Mouse (Mus musculus): Measurements from ENCODE around the gene Uroc1. TPM values are rescaled to one million over a fixed set of nuclear protein-coding genes. Genes with fewer than 3 reads are reported as not detected.

Gene Uroc1
- polyA plus RNA-seq, 1 experiment: not detected

DNA sequence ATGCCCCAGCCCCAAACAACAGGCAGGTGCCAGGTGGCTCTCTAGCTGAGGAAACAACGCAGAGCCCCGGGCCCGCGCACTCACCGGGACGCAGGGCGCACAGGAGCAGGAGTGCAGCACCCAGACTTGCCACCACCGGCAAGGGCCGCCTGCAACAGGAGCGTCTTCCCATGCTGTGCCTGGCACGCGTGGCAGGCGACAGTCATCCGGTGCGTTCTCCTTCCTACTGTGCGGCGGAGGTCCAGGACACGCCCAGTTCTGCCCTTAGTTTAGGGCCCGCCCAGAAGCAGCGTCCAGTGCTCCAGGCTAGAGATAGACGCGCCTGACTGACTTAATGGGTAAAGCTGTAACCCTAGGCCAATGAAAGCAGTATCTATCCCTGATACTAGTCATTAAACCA is 8.1 kb upstream of the Uroc1 start, which contains the start of gene Chst13:
Gene Chst13 (minus strand): TSS at position 195 of the 400 bp plus-strand sequence.
- peak within 1 kb of the TSS; percentile 14; the same call in 1 of the 2 replicates for H3K4me3 ChIP-seq (ENCODE audit: control insufficient read depth, low read depth, low read length)
- no peak within 1 kb of the TSS for H3K27ac ChIP-seq (ENCODE audit: control insufficient read depth, insufficient read depth, low read depth, low read length)
- H3K27me3 ChIP-seq (ENCODE audit: control insufficient read depth, insufficient read depth, low read length): no peaks in the 10 kb centered on the region
- H3K4me1 ChIP-seq (ENCODE audit: control insufficient read depth, insufficient read depth, low read length): no peaks in the 10 kb centered on the region
- H3K36me3 ChIP-seq (ENCODE audit: control insufficient read depth, insufficient read depth, low read length): no peaks in the 10 kb centered on the region
- TF ChIP-seq POLR2A (IDR thresholded peaks at IDR 0.05; ENCODE audit: control insufficient read depth, low read depth, low read length): no peak
- TF ChIP-seq CTCF (IDR thresholded peaks at IDR 0.05; ENCODE audit: control insufficient read depth, insufficient read depth, insufficient replicate concordance, low read depth, low read length): no peak

DNA sequence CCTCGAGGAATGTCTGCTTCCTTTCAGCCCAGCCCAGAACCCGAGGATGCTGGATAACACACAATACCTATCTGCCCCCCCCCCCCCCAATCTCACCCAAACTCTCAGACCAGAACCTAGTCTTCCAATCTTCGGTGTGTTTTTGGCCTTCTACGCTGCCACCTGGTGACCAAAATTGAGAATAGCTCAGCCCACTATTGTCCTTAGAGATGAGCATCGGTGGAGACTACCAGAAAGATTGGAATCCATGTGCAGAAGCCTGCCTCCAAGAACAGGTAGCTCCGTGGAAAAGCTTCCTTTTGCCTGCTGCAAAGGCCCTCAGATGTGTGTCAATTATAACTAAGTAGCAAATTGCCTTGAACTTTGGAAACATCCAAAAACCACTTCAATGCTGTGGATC is 5.4 kb upstream of the Uroc1 start:
- Histone ChIP-seq H3K27me3 (ENCODE audit: control insufficient read depth, insufficient read depth, low read length) (no peaks in the 10 kb centered on the region), H3K36me3 (ENCODE audit: control insufficient read depth, insufficient read depth, low read length) (no peaks in the 10 kb centered on the region), H3K27ac (ENCODE audit: control insufficient read depth, insufficient read depth, low read depth, low read length) (no peak overlapping the region), H3K4me1 (ENCODE audit: control insufficient read depth, insufficient read depth, low read length) (no peaks in the 10 kb centered on the region), H3K4me3 (ENCODE audit: control insufficient read depth, low read depth, low read length) (no peak overlapping the region)
- TF ChIP-seq POLR2A (IDR thresholded peaks at IDR 0.05; ENCODE audit: control insufficient read depth, low read depth, low read length) (no peak), CTCF (IDR thresholded peaks at IDR 0.05; ENCODE audit: control insufficient read depth, insufficient read depth, insufficient replicate concordance, low read depth, low read length) (no peak)

DNA sequence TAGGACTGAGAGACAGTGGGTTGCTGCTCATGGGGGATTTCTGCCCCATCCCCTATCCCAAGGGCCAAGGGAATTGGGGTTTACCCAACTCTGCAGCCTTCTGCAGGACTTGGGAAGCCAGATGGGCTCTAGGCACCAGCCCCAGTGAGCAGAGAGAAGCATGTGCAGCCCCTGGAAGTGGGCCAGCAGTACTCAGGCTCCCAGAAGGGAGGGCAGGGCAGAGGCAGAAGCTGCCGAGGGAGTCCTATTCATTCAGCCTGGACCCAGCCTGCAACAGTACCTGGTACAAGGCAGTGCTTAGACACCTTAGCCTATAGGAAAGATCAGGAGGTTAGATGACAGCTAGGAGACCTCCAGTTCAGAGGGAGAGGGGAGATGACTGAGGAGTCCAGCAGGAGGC is 3.1 kb upstream of the Uroc1 start:
- H3K4me3 ChIP-seq (ENCODE audit: control insufficient read depth, low read depth, low read length): no peak overlapping the region
- no peaks in the 10 kb centered on the region for H3K27me3 ChIP-seq (ENCODE audit: control insufficient read depth, insufficient read depth, low read length)
- H3K36me3 ChIP-seq (ENCODE audit: control insufficient read depth, insufficient read depth, low read length): no peaks in the 10 kb centered on the region
- TF ChIP-seq POLR2A (IDR thresholded peaks at IDR 0.05; ENCODE audit: control insufficient read depth, low read depth, low read length) (no peak), CTCF (IDR thresholded peaks at IDR 0.05; ENCODE audit: control insufficient read depth, insufficient read depth, insufficient replicate concordance, low read depth, low read length) (no peak)
- H3K4me1 ChIP-seq (ENCODE audit: control insufficient read depth, insufficient read depth, low read length): no peaks in the 10 kb centered on the region
- H3K27ac ChIP-seq (ENCODE audit: control insufficient read depth, insufficient read depth, low read depth, low read length): no peak overlapping the region

DNA sequence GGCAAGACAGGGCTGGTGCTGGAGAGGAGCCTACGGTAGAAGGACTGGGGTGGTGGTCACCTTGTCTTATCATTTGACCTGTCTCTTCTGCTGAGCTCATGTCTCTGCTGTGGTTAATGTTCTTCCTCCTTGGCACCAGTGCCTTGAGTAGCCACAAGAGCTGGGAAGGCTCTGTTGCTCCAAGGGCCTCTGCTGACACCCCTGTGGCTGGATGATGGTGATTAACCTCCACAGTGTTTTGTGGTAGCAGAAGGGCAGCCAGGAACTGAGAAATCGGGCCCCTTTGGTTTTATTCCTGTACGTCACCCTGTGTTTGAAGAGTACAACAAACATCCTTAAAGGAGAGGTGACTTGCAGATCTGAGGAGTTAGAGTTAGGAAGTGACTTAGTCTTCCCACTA is 1.2 kb downstream of the Uroc1 start:
- no peak for TF ChIP-seq CTCF (IDR thresholded peaks at IDR 0.05; ENCODE audit: control insufficient read depth, insufficient read depth, insufficient replicate concordance, low read depth, low read length)
- no peak for TF ChIP-seq POLR2A (IDR thresholded peaks at IDR 0.05; ENCODE audit: control insufficient read depth, low read depth, low read length)
- Histone ChIP-seq H3K36me3 (ENCODE audit: control insufficient read depth, insufficient read depth, low read length) (no peaks in the 10 kb centered on the region), H3K4me1 (ENCODE audit: control insufficient read depth, insufficient read depth, low read length) (no peaks in the 10 kb centered on the region), H3K27ac (ENCODE audit: control insufficient read depth, insufficient read depth, low read depth, low read length) (no peak overlapping the region), H3K27me3 (ENCODE audit: control insufficient read depth, insufficient read depth, low read length) (no peaks in the 10 kb centered on the region), H3K4me3 (ENCODE audit: control insufficient read depth, low read depth, low read length) (no peak overlapping the region)

DNA sequence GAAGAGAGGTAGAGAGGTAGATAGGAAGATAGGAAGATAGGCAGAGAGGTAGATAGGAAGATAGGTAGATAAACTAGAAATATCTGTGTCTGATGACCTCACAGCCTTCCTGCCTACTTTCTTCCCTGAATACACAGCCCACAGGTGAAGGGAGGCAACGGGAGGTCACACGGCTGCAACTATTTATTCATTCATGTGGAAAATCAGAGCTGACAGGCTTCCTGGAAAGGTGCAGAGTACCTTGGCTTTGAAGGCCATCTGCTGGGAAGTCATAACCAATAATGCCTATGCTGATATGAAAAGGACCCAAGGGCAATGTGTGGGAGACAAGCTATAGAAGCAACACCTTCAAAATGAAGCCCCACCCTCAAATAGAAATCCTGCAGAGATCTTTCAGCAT is 9.3 kb downstream of the Uroc1 start:
- Histone ChIP-seq H3K27ac (ENCODE audit: control insufficient read depth, insufficient read depth, low read depth, low read length) (no peak overlapping the region), H3K27me3 (ENCODE audit: control insufficient read depth, insufficient read depth, low read length) (no peaks in the 10 kb centered on the region), H3K36me3 (ENCODE audit: control insufficient read depth, insufficient read depth, low read length) (no peaks in the 10 kb centered on the region), H3K4me3 (ENCODE audit: control insufficient read depth, low read depth, low read length) (no peak overlapping the region), H3K4me1 (ENCODE audit: control insufficient read depth, insufficient read depth, low read length) (no peaks in the 10 kb centered on the region)
- TF ChIP-seq POLR2A (IDR thresholded peaks at IDR 0.05; ENCODE audit: control insufficient read depth, low read depth, low read length) (no peak), CTCF (IDR thresholded peaks at IDR 0.05; ENCODE audit: control insufficient read depth, insufficient read depth, insufficient replicate concordance, low read depth, low read length) (no peak)

DNA sequence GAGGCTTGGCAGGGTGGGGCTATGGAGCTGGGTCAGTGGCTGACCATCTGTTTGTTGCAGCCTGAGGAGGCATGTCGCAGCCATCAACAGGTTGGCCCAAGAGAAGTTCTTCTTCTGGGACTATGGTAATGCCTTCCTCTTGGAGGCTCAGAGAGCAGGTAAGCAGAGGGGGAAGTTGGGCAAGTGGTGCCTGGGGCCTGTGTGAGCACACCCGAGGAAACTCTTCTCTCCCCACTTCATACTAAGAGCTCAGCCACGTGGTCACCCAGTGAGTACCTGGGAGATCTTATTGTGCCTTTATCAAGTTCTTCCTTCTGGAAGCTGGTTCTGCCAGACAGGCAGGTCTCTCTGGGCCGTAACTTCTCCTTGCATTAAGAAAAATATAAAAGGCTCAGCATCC is 14.1 kb downstream of the Uroc1 start:
- Histone ChIP-seq H3K27me3 (ENCODE audit: control insufficient read depth, insufficient read depth, low read length) (no peaks in the 10 kb centered on the region), H3K4me1 (ENCODE audit: control insufficient read depth, insufficient read depth, low read length) (no peaks in the 10 kb centered on the region), H3K27ac (ENCODE audit: control insufficient read depth, insufficient read depth, low read depth, low read length) (no peak overlapping the region), H3K4me3 (ENCODE audit: control insufficient read depth, low read depth, low read length) (no peak overlapping the region), H3K36me3 (ENCODE audit: control insufficient read depth, insufficient read depth, low read length) (no peaks in the 10 kb centered on the region)
- TF ChIP-seq CTCF (IDR thresholded peaks at IDR 0.05; ENCODE audit: control insufficient read depth, insufficient read depth, insufficient replicate concordance, low read depth, low read length) (no peak), POLR2A (IDR thresholded peaks at IDR 0.05; ENCODE audit: control insufficient read depth, low read depth, low read length) (no peak)

DNA sequence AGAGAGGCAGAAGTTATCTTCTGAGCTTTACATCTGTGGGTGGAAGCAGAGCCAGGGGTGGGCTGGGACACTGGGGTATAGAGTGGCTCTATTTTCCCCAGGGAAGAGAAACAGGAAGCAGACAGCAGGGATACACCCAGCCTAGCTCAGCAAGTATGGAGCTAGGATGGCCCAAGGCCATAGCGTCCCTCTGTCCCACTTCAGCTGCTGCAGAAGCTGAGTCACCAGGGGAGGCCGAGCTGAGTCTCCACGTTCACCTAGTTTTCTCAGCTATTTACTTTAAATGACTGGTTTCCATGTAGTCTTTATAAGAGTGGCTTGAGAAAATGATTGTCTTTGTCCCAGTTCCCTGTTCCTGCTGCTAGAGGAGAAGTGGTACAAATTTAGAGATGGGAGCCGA is 15.4 kb downstream of the Uroc1 start:
- H3K4me3 ChIP-seq (ENCODE audit: control insufficient read depth, low read depth, low read length): no peak overlapping the region
- no peaks in the 10 kb centered on the region for H3K36me3 ChIP-seq (ENCODE audit: control insufficient read depth, insufficient read depth, low read length)
- no peaks in the 10 kb centered on the region for H3K4me1 ChIP-seq (ENCODE audit: control insufficient read depth, insufficient read depth, low read length)
- H3K27ac ChIP-seq (ENCODE audit: control insufficient read depth, insufficient read depth, low read depth, low read length): no peak overlapping the region
- no peaks in the 10 kb centered on the region for H3K27me3 ChIP-seq (ENCODE audit: control insufficient read depth, insufficient read depth, low read length)
- TF ChIP-seq CTCF (IDR thresholded peaks at IDR 0.05; ENCODE audit: control insufficient read depth, insufficient read depth, insufficient replicate concordance, low read depth, low read length) (no peak), POLR2A (IDR thresholded peaks at IDR 0.05; ENCODE audit: control insufficient read depth, low read depth, low read length) (no peak)

DNA sequence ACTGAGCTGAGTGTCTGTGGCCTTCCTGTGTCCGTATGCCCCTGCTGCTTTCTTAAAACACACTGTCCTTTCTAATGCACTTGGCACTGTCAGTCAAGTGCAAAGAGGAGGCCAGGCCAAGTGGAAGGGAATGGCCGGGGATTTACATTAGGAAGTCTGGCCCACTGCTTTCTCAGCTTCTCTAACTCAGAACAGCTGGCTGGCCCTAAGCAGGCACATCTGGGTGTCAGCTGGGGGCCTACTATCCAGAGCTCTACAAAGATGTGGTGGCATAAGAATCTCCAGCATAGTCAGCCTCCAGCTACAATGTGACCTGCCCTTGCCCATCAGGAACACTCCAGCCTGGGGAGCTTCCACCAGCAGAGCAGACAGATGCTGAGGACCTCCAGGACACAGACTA is 16.9 kb downstream of the Uroc1 start:
- Histone ChIP-seq H3K4me1 (ENCODE audit: control insufficient read depth, insufficient read depth, low read length) (no peaks in the 10 kb centered on the region), H3K36me3 (ENCODE audit: control insufficient read depth, insufficient read depth, low read length) (no peaks in the 10 kb centered on the region)

More for the DNA sequence above, 16.9 kb downstream of the Uroc1 start:
- TF ChIP-seq CTCF (IDR thresholded peaks at IDR 0.05; ENCODE audit: control insufficient read depth, insufficient read depth, insufficient replicate concordance, low read depth, low read length) (no peak), POLR2A (IDR thresholded peaks at IDR 0.05; ENCODE audit: control insufficient read depth, low read depth, low read length) (no peak)
- Histone ChIP-seq H3K27me3 (ENCODE audit: control insufficient read depth, insufficient read depth, low read length) (no peaks in the 10 kb centered on the region), H3K4me3 (ENCODE audit: control insufficient read depth, low read depth, low read length) (no peak overlapping the region), H3K27ac (ENCODE audit: control insufficient read depth, insufficient read depth, low read depth, low read length) (no peak overlapping the region)

Measured in testis, adult 2 months (tissue).